Mouse (Mus musculus) adrenal gland, postnatal 25 days (tissue): Measurements from ENCODE around the gene Hoxd11. TPM values are rescaled to one million over a fixed set of nuclear protein-coding genes. Genes with fewer than 3 reads are reported as not detected.

Source experiments
- DNase-seq: peaks from one replicate; pipeline ENCODE4 v3.0.0; 2021; ENCODE audit warnings: mixed read lengths
- microRNA-seq, 2 experiments: library from miRNA; unstranded; fragments of <30 nt; microRNA quantifications; one replicate each; pipeline ENCODE4 v1.2.0; 2021
- total RNA-seq: library from RNA; stranded (reverse); gene quantifications from 2 replicates; pipeline ENCODE4 v1.2.3, GENCODE M21; 2021

The Hoxd11 gene
- total RNA-seq, 1 experiment from 2014 or later = not detected

DNA sequence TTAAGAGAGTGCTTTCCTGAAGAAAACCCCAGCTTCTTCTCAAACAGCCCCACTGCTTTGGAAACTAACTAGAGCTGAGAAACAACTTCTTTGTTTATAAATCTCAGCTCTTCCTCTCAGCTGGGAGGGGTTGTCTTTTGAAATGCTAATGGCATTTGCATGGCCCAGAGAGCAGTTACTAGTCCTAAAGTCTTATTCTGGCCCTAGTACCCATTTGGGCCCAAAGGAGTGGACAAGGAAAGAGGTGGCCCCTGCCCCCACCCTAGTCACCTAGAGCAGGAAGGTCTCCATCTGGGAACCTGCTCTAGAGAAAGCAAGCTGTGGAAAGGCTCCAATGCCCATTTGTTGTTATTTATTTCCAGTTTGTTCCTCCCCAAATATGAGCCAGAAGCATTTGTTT lies 51.7 kb downstream of the Hoxd11 start:
- no peak for DNase-seq

DNA sequence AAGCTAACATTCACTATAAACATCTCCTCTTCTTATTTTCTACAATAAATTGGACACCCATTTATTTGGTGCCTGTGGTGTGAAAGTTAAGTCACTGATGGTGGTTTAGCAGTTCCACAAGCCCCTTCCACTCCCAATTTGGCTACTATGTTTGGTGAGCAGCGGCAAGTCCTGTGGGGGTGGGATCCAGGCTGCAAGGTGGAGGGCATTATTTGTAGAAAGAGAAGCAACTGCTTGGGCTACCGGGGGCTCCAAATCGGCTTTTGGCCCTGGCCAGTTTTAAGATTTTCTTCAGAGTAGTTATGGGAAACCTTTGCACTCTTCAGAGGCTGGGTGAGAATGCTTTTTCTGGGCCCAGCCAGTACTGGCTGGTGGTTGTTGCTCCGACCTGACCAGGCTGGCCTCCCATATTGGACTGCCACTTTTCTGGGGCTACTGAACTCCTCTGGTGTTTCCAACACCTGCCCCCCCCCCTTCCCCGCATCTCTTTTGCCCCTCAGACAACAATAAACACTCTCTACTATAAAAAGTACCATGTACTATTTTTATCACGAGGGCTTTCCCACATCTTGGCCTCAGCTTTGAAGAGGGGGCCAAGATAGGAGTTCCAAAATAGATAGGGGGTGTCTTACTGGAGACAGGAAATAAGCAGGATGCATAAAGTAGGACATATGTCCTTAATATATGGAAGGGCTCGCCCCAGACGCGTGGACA lies 52.6 kb downstream of the Hoxd11 start:
- no peak for DNase-seq

DNA sequence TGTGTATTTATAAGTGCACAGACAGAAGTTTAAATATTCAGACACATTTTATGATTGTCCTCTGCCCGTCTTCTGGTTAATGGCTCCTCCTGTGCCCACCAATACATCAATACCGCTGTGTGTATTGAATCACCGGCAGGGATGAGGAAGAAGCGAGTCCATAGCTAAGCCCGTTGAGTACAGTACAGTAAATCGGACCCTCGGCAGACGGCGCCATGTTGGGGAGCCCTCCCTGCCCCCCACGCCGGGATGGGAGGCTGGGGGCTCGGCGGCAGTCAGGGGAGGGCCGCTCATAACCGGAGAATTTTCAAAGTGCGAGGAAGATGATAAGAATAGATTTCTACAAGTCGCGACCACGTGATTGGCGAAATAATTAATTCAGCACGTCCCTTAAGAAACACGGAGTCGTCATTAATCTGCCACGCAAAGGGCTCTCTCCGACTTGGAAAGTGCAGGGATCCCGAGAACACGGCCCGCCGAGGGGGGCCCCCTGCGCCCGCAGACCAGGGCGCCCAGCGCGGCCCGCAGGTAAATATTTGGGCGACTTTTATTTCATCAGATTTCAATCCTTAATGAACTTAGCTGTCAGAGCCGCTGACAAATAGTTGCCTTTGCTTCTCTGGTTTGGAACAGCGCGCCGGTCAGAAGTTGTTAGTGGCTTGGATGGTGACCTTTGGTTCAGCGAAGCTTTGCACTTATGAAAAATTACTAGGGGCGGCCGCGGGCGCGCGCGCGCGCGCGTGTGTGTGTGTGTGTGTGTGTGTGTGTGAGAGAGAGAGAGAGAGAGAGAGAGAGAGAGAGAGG lies 53.4 kb downstream of the Hoxd11 start:
- no peak for DNase-seq

DNA sequence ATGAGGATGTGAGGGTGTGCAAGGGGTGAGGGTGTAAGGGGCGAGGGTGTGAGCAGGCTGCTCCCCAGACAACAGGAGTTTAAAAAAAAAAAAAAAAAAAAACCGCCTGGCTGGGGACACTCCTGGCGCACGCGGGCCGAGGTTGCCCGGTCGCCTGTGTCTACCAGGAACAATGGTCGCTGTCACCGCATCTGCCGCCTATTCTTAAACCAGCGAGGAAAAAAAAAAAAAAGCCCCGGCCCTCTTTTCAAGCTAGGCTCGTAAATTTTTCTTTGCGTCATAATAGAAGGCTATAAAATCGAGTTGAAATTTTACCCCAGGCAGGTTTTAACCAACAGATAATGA lies 53.9 kb downstream of the Hoxd11 start:
- DNase-seq = no peak

DNA sequence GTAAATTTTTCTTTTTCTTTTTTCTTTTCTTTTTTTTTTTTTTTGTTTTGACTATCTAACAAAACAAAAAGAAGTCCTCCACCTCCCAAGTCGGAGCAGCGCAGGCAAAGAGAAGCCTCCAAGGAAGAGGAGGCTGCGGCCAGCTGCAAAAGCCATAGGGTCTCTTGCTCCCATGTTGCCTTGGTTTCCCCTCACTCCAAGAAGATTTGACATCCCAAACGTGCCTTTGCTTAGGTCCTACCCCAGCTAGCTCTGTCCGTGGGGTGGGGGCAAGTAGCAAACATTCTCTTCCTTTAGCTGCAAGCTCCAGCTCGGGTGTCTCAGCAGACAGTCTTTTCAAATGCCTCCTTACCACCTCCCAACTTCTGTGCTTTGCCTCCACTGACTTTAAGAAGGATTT lies 54.4 kb downstream of the Hoxd11 start:
- no peak for DNase-seq

DNA sequence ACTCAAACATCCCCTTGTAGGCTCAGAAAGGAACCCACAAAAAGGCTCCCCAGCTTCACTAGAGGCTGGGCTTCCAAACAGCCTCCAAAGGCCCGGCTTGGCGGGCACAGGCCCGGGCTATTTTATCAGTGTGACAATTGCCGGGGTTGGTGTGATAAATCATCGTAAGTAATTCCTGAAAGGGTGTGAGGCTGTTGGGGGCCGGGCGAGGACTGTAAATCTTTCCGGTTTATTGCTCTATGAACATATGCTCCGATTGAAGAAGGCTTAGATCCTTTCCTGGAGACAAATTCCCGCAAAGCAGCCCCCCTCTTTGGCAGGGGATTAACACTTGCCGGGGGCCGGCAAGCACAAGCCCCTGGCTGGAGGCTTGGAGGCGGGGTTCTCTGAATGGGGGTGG lies 55.1 kb downstream of the Hoxd11 start:
- DNase-seq = no peak

DNA sequence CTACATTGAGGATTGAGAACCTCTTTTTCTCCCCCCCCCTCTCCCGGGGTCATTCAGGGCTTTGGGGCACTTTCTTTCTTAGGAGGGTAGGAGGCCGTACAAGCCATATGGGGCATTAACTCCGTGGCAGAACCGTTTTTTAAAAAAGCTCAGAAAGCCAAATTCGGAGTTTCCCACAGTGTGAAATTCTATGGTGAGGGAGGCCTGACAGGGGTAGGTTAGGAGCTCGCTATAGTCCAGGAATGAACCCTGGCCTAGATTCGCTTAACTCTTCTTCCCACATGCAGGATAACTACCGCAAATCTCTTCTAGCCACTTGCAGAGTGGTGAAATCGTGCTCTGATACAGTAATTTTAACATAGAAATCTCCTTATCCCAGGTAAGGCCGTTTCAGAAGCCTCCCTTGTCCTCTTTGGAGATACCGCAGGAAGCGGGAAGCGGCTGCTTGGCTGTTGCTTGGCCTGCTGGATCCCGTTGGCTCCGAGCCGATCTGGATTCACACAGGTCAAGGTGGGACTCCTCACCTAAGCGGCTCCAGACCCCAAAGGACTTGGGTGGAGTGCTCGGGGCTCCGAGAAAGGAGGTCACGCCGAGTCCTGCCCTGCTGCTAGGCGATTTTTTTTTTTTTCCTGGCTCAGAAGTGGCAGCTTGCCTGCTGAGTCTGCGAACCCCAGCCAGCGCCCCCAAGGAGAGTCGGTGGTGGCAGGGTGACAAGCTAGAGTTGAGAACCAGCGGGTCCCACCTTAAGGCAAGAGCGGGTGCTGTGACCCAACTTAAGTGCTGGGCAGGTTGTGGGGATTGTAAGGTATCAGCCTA lies 55.8 kb downstream of the Hoxd11 start:
- DNase-seq = no peak

DNA sequence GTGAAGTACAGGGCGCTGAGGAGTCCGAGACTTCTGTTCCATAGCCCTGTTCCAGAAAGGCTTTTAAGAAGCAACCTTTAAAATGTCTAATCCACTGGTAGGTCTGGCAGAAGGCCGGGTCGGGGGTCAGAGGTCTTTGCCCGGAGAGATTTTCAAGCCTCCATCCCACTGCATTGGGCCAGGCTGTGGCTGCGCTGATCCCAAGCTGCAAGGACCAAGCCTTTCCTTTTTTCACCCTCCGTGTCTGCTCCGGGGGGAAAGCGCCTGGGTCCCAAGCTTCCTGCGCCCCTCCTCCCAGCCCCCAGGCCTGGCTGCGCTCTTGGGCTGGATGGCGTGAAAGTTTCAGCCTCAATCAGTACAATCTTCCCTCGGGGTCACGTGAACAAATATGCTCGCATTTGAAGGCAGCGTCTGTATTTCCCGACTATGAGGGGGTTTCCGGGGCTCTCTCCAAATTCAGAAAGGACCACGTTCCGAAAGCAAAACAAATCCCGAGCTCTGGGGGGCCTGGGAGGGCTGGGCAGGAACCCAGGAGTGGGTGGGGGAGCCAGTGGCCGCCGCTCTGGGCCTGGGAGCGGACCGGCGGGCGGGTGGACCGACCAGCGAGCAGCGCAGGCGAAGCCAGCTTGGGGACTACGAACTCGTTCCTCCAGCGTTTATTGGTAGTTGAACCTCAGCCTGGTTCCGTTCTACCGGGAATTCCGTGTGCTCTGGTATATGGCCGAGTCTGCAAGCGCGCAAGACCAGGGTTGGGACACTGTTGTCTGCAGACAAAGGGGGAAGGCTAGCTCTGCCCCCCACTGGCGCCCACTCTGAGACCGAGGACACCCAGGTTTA lies 56.7 kb downstream of the Hoxd11 start:
- no peak for DNase-seq

Small RNA genes within 50 kb of the gene (microRNA-seq; reads per million reads assigned to microRNA genes)
- gene Gm44463 (0 reads per million in 2 experiments), gene Mir10b (17,029 to 30,739 reads per million in 2 experiments)

Other genes with a start within 250 kb of the Hoxd11 start
- 14.5 and 16.3 TPM in 2 replicates for gene Lnpk, start 100.1 kb upstream of the Hoxd11 start, total RNA-seq
- not detected in 2 replicates for gene Evx2, start 20.0 kb upstream of the Hoxd11 start, total RNA-seq
- gene Hoxd13, start 11.2 kb upstream of the Hoxd11 start, total RNA-seq = not detected in 2 replicates
- not detected in 2 replicates for gene Hoxd12, start 4.5 kb upstream of the Hoxd11 start, total RNA-seq
- not detected in 2 replicates for gene Hoxd10, start 12.4 kb downstream of the Hoxd11 start, total RNA-seq
- 3.7 and 5.2 TPM in 2 replicates for gene Hoxd9, start 18.2 kb downstream of the Hoxd11 start, total RNA-seq
- 27.2 and 33.9 TPM in 2 replicates for gene Hoxd8, start 25.1 kb downstream of the Hoxd11 start, total RNA-seq
- 0.73 and 2.6 TPM in 2 replicates for gene Hoxd3, start 32.4 kb downstream of the Hoxd11 start, total RNA-seq
- gene Hoxd4, start 32.4 kb downstream of the Hoxd11 start, total RNA-seq = 27.8 and 34.1 TPM in 2 replicates
- gene Gm28230, start 47.2 kb downstream of the Hoxd11 start, total RNA-seq = 3.3 and 3.6 TPM in 2 replicates
- gene Hoxd1, start 83.4 kb downstream of the Hoxd11 start, total RNA-seq = not detected in 2 replicates
- gene Mtx2, start 146.2 kb downstream of the Hoxd11 start, total RNA-seq = 70.1 and 97.0 TPM in 2 replicates